Mouse (Mus musculus): ENCODE measurements around the gene Usp31. TPM values are rescaled to one million over a fixed set of nuclear protein-coding genes. Genes with fewer than 3 reads are reported as not detected.

The Usp31 gene
- polyA plus RNA-seq, 1 experiment from 2014 or later: 2.1 TPM

DNA sequence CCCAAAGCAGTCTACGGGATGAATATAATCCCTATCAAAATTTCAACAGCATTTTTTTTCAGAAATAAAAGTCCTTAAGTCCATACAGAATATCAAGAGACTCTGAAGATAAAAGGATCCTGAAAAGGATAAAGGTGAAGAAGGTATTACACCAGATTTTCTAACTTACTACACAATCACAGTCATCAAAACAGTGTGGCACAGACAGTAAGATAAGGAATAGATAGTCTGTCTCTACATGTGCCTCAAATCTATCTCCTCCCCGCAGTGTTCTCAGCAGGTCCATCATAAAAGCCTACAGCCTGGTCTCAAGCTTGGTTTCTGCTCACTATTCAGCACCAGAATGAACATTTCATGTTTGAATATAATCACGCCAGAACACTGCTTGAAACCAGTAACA lies 6.6 kb downstream of the Usp31 start:
- H3K4me2 ChIP-seq: no peak overlapping the region
- WGBS: 91% methylated on average over 3 of the region's 3 CpGs
- H3K36me3 ChIP-seq: no peaks in the 10 kb centered on the region
- H3K4me3 ChIP-seq: no peak overlapping the region
- no peak overlapping the region for H3K9ac ChIP-seq
- no peak overlapping the region for H3K27ac ChIP-seq
- H3K4me1 ChIP-seq: peaks cover 29% of the 10 kb centered on the region; the same call in 1 of the 2 replicates
- H3K27me3 ChIP-seq: no peaks in the 10 kb centered on the region
- no peak for ATAC-seq (ENCODE audit: borderline replicate concordance, extremely low read depth, low FRiP score, low TSS enrichment)
- H3K9me3 ChIP-seq: no peaks in the 10 kb centered on the region

GRCm38 (mm10) chr7:121699218-121699617 lies 7.8 kb downstream of the Usp31 start:
- Histone ChIP-seq H3K27me3 (no peaks in the 10 kb centered on the region), H3K4me1 (0 out of 2 replicates have a peak, but pooled peaks cover 17% of the 10 kb centered on the region), H3K27ac (no peak overlapping the region), H3K36me3 (no peaks in the 10 kb centered on the region), H3K4me2 (no peak overlapping the region), H3K9me3 (no peaks in the 10 kb centered on the region), H3K4me3 (no peak overlapping the region), H3K9ac (no peak overlapping the region)
- no peak for ATAC-seq (ENCODE audit: borderline replicate concordance, extremely low read depth, low FRiP score, low TSS enrichment)

GRCm38 (mm10) chr7:121697574-121697973 lies 9.5 kb downstream of the Usp31 start:
- no peak for ATAC-seq (ENCODE audit: borderline replicate concordance, extremely low read depth, low FRiP score, low TSS enrichment)
- no peaks in the 10 kb centered on the region for H3K36me3 ChIP-seq
- H3K9ac ChIP-seq: no peak overlapping the region

DNA sequence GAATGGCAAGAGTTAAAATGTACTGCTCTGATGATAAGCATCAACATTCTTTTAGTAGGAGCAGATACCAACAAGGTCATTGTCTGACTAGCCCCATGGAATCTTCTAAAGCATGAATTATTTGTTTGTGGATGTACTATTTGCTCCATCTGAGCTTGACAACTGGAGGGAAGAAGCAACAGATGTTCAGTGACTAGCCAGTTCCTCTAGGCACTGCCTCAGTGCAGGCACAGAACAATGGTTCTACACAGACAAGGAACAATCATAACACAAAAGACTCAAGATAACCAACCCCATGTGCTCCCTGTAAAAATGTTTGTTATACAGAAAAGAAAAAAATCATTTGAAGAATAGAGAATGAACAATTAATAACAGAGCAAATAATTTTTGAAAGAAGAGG lies 9.9 kb downstream of the Usp31 start:
- H3K36me3 ChIP-seq: no peaks in the 10 kb centered on the region
- H3K27me3 ChIP-seq: no peaks in the 10 kb centered on the region
- no peaks in the 10 kb centered on the region for H3K9me3 ChIP-seq
- no peak overlapping the region for H3K9ac ChIP-seq
- 0 out of 2 replicates have a peak, but pooled peaks cover 10% of the 10 kb centered on the region for H3K4me1 ChIP-seq
- no peak for ATAC-seq (ENCODE audit: borderline replicate concordance, extremely low read depth, low FRiP score, low TSS enrichment)
- no peak overlapping the region for H3K4me2 ChIP-seq
- no peak overlapping the region for H3K4me3 ChIP-seq
- H3K27ac ChIP-seq: peak overlapping the region; percentile 8; the same call in 1 of the 2 replicates

More at GRCm38 (mm10) chr7:121697574-121697973, 9.5 kb downstream of the Usp31 start:
- Histone ChIP-seq H3K9me3 (no peaks in the 10 kb centered on the region), H3K27ac (no peak overlapping the region), H3K4me2 (no peak overlapping the region), H3K4me3 (no peak overlapping the region), H3K4me1 (0 out of 2 replicates have a peak, but pooled peaks cover 10% of the 10 kb centered on the region), H3K27me3 (no peaks in the 10 kb centered on the region)
- WGBS: 31% methylated on average over 1 of the region's 1 CpGs

DNA sequence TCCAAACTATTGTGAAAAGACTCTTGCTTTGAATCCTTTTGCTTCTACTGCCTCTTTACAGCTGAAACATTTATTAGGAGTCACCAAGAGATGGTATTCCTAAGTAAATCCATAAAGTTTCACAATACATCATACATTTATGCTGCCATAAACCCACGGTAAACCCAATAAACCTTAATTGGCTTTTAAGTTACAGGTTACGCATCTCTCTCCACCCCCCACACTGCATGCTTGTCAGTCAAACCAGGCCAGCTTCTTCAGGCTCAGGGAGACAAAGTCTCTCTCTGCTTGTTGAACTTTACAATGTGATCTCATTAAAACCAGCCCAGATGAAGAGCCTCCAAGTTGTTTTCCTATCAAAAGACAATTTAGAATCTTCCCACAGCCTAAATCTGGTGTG lies 15.2 kb downstream of the Usp31 start:
- H3K9me3 ChIP-seq: no peaks in the 10 kb centered on the region
- H3K4me2 ChIP-seq: no peak overlapping the region
- 84% methylated on average over 2 of the region's 2 CpGs for WGBS
- H3K27me3 ChIP-seq: no peaks in the 10 kb centered on the region
- H3K9ac ChIP-seq: no peak overlapping the region
- ATAC-seq (ENCODE audit: borderline replicate concordance, extremely low read depth, low FRiP score, low TSS enrichment): no peak
- H3K27ac ChIP-seq: no peak overlapping the region
- H3K4me1 ChIP-seq: 0 out of 2 replicates have a peak, but pooled peaks cover 2% of the 10 kb centered on the region
- no peak overlapping the region for H3K4me3 ChIP-seq
- no peaks in the 10 kb centered on the region for H3K36me3 ChIP-seq

- no peak overlapping the region for H3K9ac ChIP-seq
- no peak overlapping the region for H3K27ac ChIP-seq
- ATAC-seq (ENCODE audit: borderline replicate concordance, extremely low read depth, low FRiP score, low TSS enrichment): no peak
Measured at GRCm38 (mm10) chr7:121689338-121689737, 17.7 kb downstream of the Usp31 start.

GRCm38 (mm10) chr7:121685140-121685984 lies 21.7 kb downstream of the Usp31 start:
- WGBS: 54% methylated on average over 5 of the region's 5 CpGs
- H3K27ac ChIP-seq: no peak overlapping the region
- H3K4me3 ChIP-seq: no peak overlapping the region
- H3K4me1 ChIP-seq: 0 out of 2 replicates have a peak, but pooled peaks cover 5% of the 10 kb centered on the region
- H3K27me3 ChIP-seq: no peaks in the 10 kb centered on the region
- H3K9me3 ChIP-seq: no peaks in the 10 kb centered on the region
- H3K4me2 ChIP-seq: no peak overlapping the region
- H3K36me3 ChIP-seq: no peaks in the 10 kb centered on the region
- peak; percentile 81 for ATAC-seq (ENCODE audit: borderline replicate concordance, extremely low read depth, low FRiP score, low TSS enrichment)
- no peak overlapping the region for H3K9ac ChIP-seq

More at GRCm38 (mm10) chr7:121689338-121689737, 17.7 kb downstream of the Usp31 start:
- H3K4me2 ChIP-seq: no peak overlapping the region
- 0 out of 2 replicates have a peak, but pooled peaks cover 5% of the 10 kb centered on the region for H3K4me1 ChIP-seq
- no peaks in the 10 kb centered on the region for H3K9me3 ChIP-seq
- H3K36me3 ChIP-seq: no peaks in the 10 kb centered on the region
- H3K27me3 ChIP-seq: no peaks in the 10 kb centered on the region
- H3K4me3 ChIP-seq: no peak overlapping the region

DNA sequence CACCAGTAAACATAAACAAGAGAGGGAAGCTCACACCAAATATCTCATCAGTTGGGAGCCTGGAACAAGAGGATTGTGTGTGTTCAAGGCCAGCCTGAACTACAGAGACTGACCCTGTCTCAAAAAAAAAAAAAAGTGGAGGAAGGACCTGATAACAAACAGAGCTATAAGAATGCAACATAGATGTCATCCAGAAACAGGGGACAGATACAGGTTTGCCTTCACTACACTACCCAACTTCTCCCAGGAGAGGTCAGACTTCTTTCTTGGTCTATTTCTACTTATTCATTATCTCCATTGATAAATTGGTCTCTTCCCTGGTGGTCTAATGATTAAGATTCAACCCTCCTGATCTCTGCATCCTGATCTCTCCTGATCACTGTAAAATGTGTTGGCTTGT lies 25.9 kb downstream of the Usp31 start:
- Histone ChIP-seq H3K4me1 (0 out of 2 replicates have a peak, but pooled peaks cover 2% of the 10 kb centered on the region), H3K36me3 (0 out of 2 replicates have a peak, but pooled peaks cover 6% of the 10 kb centered on the region), H3K27me3 (no peaks in the 10 kb centered on the region), H3K4me3 (no peak overlapping the region), H3K4me2 (no peak overlapping the region), H3K9me3 (no peaks in the 10 kb centered on the region), H3K9ac (no peak overlapping the region), H3K27ac (no peak overlapping the region)
- ATAC-seq (ENCODE audit: borderline replicate concordance, extremely low read depth, low FRiP score, low TSS enrichment): no peak

GRCm38 (mm10) chr7:121677105-121677753 lies 29.8 kb downstream of the Usp31 start:
- no peak for ATAC-seq (ENCODE audit: borderline replicate concordance, extremely low read depth, low FRiP score, low TSS enrichment)
- no peaks in the 10 kb centered on the region for H3K4me1 ChIP-seq
- peaks cover 13% of the 10 kb centered on the region for H3K36me3 ChIP-seq
- no peak overlapping the region for H3K27ac ChIP-seq
- H3K9ac ChIP-seq: no peak overlapping the region
- no peaks in the 10 kb centered on the region for H3K9me3 ChIP-seq
- no peak overlapping the region for H3K4me2 ChIP-seq
- WGBS: 70% methylated on average over 4 of the region's 4 CpGs
- H3K4me3 ChIP-seq: no peak overlapping the region
- no peaks in the 10 kb centered on the region for H3K27me3 ChIP-seq

GRCm38 (mm10) chr7:121660705-121661104 lies 46.3 kb downstream of the Usp31 start:
- Histone ChIP-seq H3K4me3 (no peak overlapping the region), H3K4me2 (no peak overlapping the region), H3K36me3 (peaks cover 29% of the 10 kb centered on the region), H3K27me3 (no peaks in the 10 kb centered on the region), H3K27ac (no peak overlapping the region), H3K4me1 (no peaks in the 10 kb centered on the region), H3K9ac (no peak overlapping the region), H3K9me3 (no peaks in the 10 kb centered on the region)
- whole genome bisulfite sequencing: 59% methylated on average over 1 of the region's 1 CpGs
- no peak for ATAC-seq (ENCODE audit: borderline replicate concordance, extremely low read depth, low FRiP score, low TSS enrichment)

DNA sequence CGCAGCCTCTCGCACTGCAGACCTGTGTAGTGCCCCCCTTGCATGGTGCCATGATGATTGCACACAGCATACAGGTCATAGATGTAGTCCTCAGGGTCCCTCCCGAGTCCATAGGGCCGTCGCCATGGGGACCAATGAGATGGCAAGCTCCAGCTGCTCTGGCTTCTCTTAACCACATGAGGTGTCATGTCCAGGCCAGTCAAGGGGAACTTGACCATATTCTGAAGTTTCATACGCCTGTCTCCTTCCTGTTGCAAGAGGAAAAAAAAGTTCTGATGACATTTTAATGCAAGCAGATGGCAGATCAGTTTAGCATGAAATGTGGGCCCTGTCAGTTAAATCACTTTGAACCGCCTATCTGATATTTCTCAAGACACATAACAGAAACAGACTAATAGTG lies 48.2 kb downstream of the Usp31 start:
- Histone ChIP-seq H3K4me3 (no peak overlapping the region), H3K4me2 (no peak overlapping the region), H3K4me1 (no peaks in the 10 kb centered on the region), H3K9ac (no peak overlapping the region), H3K27ac (no peak overlapping the region), H3K36me3 (peaks cover 24% of the 10 kb centered on the region), H3K27me3 (no peaks in the 10 kb centered on the region), H3K9me3 (no peaks in the 10 kb centered on the region)
- ATAC-seq (ENCODE audit: borderline replicate concordance, extremely low read depth, low FRiP score, low TSS enrichment): no peak
- 80% methylated on average over 7 of the region's 7 CpGs for WGBS

DNA sequence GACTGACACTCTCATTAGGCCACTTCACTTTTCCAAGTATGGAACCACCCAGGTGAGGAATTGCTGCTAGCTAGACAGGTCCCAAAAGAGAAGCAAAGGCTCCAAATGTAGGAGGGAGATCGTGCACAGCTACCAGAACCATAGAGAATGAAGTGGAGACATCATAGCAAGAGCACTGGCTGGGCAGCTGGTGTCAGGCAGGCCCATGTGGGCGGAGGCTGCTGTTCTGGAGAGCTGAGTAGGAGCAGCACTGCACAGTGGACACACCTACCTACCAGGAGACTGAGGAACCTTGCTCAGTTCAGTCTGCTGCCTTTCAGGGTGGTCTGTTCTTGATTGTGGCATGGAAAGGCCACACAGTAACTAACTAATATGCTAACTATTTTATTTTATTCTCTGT lies 52.4 kb downstream of the Usp31 start:
- H3K4me3 ChIP-seq: no peak overlapping the region
- 92% methylated on average over 2 of the region's 2 CpGs for WGBS

More for the DNA sequence above, 52.4 kb downstream of the Usp31 start:
- Histone ChIP-seq H3K36me3 (peaks cover 22% of the 10 kb centered on the region), H3K27me3 (no peaks in the 10 kb centered on the region), H3K4me2 (no peak overlapping the region), H3K4me1 (no peaks in the 10 kb centered on the region), H3K27ac (no peak overlapping the region), H3K9ac (no peak overlapping the region), H3K9me3 (no peaks in the 10 kb centered on the region)
- no peak for ATAC-seq (ENCODE audit: borderline replicate concordance, extremely low read depth, low FRiP score, low TSS enrichment)
